Mouse (Mus musculus): ENCODE data around the gene Gm10912.

DNA sequence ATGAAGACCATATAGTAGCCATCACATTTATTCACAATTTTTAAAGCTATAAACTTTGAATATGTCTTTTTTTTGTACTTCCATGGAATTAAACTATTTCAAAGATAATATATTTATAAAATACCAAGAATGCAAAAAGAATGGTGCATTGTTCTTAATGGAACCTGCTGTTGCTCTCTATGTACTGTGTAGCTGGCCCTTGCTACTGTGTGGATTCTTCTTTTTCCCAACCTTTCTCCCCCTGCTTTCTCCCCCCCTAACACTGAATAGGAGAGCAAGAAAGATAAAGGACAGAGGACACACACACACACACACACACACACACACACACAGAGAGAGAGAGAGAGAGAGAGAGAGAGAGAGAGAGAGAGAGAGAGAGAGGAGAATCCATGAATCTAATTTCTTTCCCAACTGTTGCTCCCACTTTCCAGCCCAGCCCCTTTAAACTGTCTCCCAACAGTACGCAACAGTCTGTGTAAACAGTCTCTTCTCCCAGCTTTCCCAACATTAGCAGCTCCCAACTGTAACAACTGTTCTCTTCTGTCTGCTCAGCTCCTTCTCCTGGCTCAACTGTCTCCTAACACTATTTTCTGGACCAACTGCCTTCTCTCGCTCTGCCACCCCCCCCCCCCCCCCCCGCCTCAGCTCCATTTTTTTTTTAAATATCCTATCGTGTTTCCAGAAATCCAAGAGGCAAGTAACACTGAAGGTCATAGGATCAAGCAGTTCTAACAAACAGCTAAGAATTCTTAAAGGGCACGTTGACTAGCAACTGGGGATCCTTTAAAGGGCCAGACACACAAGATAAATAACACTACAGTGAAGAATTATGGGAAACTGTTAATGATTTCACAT lies 21.8 kb upstream of the Gm10912 start:
- TF ChIP-seq POLR2A (IDR thresholded peaks at IDR 0.05; ENCODE audit: low read depth, low read length) = no peak
- TF ChIP-seq CTCF (IDR thresholded peaks at IDR 0.05; ENCODE audit: extremely low read depth, insufficient read length, insufficient replicate concordance, low read depth, low read length) = no peak

Data from small intestine, adult 2 months (tissue).